Mouse (Mus musculus): ENCODE results near the gene Chit1.
A peak's percentile ranks its signal among the peaks of the same experiment; 100 is the strongest.

The Chit1 gene

DNA sequence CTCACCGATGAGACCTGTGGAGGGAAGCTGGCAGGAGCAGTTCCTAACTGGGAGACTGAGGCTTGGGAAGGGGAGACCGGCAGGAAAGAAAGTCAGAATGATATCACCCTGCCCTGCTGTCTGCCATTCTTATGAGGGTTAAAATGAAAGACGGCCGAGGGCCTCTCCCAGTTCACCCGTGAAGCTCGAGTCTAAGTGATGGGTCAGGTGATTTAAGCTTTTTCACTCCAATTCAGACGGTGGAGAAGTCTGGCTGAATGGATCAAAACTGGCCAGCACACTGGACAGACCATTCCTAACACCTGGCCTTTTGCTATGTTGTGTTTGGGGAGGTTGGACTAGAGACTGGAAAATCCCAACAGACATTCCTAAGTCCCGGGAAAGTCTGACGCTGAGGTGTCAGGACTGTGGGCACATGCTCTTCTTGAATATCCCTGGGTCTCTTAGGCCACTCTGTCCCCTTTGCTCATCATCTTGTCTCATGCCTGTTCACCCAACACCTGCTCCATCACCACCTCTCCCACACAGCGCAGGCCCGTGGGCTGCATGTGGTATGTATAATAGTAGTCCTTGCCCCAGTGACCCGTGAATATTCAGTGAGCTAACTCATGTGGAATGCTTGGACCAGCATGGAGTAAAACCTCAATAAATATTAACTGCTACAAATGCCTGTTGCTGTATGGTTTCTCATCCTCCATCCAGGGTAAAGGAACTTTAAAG, 11.4 kb upstream of the Chit1 start:
- peak; percentile 21 for DNase-seq

DNA sequence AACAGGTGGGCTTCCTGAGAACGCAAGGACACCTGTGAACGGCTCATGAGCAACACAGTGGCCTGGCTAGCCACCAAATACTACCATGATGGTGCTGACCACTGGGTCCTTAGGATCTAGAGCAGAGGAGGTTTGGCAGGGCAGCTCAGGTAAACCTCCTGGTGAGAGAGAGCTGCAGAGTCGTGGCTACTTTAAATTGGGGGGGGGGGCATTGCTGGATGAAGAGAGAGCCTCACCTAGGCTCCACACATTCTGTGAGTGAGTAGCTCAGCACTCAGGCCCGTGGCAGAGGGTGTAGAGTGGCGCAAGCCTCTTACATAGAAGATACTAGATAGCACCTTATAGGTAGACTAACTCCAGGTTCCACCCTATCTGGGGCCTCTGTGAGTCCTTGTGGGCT, 10.6 kb upstream of the Chit1 start:
- DNase-seq, result peak; percentile 20

DNA sequence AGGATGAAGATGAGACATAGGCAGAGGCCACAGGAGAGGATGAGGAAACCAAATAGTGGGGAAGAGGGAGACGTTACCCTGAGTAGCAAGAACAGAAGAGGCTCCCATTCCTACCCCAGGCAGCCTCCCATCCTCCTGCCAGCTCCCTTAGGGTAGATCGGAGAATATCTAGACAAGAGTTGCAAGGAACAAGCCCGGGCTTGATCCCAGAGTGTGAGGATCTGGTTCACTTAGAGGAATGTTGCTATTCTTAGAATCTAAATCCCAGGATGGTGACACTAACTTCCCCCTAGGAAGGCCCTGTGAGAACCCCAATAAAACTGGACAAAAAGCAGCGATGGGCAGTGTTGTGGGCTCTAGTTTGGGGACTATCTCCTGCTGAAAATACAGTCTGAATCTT, 10.1 kb upstream of the Chit1 start:
- DNase-seq, result no peak

DNA sequence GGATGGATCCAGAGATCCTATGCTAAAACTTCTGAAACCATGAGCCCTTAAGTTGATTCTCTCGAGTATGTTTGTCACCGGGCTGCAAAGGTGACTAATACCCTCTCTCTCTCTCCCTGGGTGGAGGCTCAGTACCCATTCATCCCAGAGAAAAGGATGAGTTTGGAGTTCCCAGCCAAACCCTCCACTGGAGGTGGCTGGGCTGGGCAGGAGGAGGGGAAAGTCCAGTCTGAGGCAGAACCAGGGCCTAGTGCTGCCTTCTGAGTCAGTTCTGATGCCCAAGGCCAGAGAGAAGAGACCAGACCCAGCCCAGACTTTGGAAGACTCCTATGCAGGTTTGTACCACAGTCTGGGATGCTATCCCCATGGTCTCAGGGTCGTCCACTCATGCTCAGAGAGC, 9.4 kb upstream of the Chit1 start:
- DNase-seq, result no peak

DNA sequence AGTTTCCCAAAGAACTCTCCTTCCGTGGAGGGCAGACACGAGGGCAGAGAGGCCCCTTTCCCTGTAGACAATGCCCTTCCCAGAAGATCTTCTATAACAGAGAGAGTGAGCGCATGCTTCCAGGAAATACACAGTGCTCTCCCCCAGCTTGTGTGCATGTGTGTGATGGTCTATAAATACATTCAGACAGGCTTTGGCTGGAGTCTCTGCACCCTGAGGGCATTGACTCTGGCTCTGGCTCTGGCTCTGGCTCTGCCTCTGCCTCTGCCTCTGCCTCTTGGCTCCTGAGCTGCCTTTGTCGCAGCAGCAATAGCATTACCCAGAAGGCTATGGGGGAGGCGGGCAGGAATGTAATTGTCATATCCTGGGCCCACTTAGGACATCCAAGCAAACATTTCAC, 7.2 kb upstream of the Chit1 start:
- DNase-seq, result no peak

DNA sequence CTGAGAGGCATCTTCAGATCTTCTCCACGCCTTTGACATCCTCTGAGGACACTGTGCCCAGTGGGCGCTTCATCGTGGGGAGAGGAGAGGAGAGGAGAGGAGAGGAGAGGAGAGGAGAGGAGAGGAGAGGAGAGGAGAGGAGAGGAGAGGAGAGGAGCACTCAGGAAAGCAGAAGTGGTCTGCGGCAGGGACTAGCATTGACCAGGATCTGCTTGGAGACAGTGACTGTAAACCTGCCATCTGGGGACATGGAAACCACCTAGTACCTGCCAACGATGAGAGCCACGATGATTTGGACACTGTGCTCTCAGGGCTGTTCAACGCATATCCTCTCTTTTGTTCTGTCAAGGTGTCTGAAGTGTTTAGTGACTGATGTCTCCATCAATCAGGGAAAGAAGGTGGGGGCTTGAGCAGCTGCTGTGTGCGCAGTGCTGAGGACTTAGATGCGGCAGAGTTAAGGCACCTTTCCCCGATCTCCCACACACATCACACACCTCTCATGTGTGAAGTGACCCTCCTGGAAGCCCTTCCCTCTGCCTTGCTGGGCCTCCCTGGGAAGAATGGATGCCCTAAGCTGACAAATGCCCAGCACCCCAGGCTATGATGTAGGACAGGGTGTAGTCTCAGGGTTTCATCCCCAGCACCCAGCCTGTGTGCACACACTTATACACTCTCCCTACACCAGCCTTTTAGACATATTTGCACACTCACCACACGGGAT, 5.8 kb upstream of the Chit1 start:
- no peak for DNase-seq

DNA sequence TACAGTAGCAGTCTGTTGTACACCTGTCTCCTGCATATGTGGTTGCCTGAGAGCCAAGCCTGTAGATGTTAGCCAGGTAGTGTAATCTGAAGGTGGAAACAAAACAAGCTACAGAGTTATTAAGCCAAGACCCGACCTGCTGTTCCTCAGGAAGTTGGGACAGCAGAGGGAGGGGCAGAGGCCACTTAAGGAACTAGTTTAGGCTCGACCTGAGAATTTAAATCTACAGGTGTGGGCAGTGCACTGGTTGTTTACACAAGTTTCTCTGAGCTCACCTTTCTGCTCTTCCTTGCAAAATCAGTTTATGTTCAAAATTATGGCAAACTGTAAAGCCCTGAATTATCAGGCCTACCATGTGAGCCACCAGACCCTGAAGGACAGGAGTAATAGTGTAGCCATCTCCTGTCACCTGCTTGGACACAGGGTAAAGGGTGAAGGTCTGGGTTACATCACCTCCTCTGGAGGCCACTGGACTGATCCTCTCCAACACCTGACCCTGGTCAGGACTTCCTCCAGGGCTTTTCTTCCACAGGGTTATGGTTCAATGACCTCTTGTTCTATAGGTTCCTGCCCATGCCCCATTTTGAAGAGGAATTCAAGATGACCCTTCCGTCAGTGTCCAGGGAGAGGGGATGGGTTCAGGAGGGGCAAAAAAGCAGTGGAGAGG, 5.1 kb upstream of the Chit1 start:
- DNase-seq, result no peak

DNA sequence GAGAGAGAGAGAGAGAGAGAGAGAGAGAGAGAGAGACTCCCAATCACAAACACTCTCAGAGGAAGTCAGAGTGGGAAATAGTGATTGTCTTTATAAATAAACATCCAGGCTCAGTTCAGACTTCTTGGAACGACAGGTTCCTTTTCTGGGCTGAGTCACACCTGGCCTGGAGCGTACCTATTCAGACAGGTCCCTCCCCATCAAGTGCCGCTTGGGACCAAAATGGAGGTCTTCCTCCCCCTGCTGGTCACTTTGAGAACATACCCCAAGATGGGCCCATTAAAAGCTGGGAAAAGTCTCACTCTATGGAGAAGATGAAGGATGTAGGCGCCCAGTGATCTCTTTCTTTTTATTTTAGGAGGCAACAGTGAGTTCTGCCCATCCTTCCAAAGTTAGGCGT, 4.3 kb upstream of the Chit1 start:
- DNase-seq, result peak; percentile 63

DNA sequence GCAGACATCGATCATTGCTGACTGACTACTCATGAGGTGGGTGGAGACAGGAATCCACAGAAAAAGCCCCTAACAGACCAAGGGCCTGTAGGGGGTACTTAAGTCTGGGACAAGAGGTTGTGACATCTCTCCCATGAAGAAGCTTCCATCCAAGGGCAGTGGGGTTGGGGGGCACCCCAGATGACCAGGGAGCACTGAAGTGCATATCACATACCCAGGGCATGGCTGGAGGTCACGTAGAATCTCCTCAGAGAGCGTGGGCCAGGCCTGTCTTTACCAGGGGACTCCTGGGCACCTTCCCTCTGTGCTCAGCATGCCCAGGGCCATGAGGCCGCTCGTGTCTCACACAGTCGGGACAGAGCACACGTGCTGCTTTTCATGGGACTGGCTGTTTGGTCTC, 3.3 kb upstream of the Chit1 start:
- DNase-seq, result no peak

DNA sequence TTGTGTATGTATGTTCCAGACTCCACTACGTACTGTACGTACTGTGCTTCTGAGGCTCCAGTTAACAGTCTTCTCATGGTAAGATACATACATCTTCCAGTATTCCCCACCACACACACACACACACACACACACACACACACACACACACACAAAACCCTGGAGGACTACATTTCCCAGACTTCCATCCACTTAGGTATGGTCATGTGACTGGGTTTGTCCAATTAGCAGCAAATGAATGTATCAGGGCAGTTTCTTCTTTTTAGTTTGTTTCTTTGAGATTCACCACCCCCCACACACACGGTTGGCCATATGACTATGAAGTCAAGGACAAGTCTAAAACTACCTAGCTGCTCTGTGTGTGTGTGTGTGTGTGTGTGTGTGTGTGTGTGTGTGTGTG, 1.0 kb upstream of the Chit1 start:
- DNase-seq, result no peak

DNA sequence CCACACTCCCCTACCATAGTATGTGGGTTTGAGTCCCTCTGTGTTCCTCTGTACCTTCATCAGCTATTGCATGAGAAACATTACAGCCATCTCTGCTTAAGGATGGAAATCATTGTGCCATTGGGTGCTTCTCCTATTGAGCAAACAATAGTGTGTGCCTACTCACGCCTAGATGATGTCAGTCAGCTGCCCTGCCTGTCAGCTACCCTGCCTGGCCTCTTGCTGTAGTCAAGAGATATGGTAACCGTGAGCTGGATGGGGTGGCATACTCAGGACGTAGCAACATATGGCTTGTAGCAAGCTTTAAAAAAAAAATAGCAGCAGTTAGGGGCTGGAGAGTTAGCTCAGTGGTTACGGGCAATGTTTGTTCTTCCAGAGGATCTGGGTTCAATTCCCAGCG, 593 bp upstream of the Chit1 start:
- no peak for DNase-seq

DNA sequence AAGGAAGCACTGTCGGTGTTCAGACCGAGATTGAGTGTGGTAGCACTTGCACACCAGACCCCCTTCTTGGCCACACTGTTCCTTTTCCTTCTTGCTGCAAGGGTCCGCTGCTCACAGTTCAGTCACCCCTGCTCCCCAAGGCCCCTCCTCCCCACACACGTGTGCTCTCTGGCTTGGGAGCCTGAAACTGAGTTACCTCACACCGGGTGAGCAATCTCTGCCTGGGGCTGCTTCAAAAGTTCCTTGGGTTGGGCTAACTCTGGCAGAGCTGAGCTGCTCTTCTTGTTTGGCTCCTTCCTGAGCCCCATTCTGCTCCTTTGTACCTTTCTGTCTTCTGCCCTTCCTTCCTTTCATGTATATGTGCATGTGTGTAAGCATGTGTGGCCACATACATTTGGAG, 2.5 kb downstream of the Chit1 start:
- DNase-seq, result no peak

DNA sequence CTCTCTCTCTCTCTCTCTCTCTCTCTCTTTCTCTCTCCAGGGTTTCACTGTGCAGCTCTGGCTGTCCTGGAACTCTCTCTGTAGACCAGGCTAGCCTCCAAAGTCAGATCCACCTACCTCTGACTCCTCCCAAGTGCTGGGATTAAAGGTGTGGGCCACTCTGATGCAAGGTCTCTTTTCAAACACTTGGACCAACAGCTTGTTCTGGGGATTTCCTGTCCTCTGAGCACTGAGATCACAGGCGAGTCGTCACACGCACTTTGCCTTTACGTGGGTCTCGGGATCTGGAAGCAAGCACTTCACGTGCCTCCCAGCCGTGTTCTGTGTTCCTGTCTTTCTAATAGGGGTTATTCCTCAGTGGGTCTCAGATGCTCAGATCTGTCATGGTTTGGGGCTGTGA, 3.0 kb downstream of the Chit1 start:
- DNase-seq, result no peak

DNA sequence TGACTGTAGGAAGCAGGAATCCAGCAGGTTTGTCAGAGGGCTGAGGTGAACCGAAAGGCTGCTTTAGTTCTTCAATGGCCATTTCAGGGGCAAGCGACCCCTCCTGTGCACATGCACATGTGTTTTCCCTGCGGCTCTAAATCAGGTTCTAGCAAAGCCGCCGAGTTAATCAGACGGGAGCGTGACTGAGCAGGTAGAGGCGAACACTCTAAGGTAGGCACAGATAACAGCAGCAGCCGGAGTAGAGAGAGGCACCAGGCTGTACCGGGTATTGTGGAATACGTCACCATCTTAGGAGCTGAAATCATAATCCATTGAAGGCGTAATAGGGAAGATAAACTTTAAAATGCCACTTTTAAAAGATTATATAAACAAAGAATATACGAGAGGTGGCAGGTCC, 3.7 kb downstream of the Chit1 start:
- DNase-seq, result no peak

DNA sequence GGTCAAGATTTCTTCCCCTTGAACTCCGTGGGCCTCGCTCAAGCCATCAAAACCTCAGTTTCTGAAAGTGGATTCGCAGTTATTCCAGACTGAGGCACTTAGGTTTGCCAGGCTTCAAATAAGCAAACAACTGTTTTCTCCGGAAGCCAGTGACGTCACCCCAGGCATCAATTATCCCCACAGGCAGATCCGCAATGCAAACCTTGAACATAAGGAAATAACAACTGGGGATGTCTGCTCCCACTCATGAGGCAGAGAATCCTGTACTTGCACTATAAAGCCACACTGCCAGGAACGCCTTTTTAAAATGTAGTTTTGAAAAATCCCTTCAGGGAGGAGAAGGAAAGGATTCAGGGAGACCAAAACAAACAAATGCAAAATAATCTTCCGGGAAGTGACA, 4.4 kb downstream of the Chit1 start:
- DNase-seq, result no peak

DNA sequence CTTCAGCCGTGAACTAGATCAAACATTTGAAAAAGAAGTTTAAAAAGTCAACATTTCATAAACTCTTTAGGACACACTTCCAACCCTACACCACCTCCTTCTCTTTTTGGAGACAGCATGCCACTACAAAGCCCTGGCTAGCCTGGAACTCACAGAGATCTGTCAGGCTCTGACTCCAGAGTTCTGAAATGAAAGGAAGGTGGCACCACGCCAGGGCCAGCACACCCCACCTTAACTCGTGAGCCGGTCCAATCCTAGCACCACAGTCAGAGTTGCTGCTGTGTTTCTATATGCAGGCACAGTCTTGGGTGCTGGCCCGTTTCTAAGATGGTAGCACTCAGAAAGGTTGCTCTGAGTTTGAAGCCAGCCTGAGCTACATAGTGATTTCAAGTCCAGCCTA, 6.1 kb downstream of the Chit1 start:
- no peak for DNase-seq

DNA sequence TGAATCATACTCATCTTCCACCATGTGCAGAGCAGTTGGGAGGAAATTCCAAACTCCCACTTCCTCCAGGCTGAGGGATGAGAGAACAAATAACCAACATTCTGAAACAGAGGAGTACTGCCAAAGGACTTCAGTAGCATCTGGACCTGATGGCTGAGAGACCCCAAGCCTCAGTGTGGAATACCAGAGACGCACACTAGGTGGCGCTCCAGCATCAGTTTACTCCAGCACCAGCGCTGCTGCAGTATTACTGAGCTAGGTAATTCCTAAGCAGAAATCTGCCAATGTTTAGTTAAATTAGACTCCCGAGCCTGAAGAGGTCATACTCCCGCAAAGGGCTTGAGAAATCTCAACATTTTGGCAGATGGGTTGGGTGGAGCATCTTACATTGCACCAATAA, 9.1 kb downstream of the Chit1 start:
- DNase-seq, result peak; percentile 76

DNA sequence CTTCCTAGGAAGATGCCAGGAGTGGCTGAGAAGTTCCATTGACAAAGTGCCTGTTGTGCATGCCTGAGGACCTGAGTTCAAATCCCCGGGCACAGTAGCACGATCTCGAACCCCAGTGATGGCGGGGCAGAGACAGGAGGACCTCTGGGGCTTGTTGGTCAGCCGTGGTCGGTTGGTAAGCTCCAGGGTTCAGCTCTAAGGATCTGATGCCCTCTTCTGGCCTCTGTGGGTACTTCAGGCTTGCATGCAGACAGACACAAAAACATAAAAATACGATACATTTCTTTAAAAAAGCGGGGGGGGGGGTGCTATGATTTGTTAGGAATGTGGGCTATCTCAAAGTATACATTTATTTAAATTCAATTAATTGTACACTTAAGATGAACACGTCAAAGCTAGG, 11.2 kb downstream of the Chit1 start:
- no peak for DNase-seq

DNA sequence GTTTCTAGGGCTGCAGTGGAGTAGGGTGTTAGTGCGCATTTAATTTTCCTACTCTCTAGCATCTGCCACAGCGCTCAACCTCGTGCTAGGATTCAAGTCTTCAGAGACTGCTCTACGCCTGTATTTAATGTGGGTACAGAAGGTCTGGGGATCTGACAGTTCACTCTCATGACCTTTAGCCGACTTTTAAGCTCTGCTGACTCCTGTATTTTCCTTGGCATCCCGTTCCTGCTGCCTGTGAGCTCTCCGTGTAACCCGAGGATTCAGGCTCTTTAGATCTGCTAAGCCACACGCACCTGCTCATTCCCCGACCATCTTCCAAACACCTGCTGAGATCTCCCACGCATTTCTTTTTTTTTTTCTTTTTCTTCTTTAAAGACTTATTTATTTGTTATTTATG, 22.3 kb downstream of the Chit1 start:
- no peak for DNase-seq

DNA sequence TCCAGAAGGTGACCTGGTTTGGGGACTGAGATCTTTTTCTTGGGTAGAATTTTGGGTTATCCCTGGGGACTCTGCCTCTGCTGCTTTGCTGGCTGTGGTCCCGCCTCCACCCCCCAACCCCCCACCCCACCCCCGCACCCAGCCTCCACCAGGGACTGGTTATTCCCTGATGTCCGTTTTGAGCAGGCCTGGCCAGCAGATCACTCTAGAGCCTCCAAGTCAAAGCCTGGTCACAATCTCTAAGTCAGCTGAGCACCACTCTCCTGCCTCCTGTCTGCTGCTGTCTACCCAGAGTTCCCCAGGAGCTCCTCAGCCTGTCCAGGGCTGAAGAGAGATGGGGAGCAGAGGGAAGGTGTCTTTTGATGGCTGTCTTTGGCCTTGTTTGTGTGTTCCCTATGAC, 25.3 kb downstream of the Chit1 start:
- no peak for DNase-seq

DNA sequence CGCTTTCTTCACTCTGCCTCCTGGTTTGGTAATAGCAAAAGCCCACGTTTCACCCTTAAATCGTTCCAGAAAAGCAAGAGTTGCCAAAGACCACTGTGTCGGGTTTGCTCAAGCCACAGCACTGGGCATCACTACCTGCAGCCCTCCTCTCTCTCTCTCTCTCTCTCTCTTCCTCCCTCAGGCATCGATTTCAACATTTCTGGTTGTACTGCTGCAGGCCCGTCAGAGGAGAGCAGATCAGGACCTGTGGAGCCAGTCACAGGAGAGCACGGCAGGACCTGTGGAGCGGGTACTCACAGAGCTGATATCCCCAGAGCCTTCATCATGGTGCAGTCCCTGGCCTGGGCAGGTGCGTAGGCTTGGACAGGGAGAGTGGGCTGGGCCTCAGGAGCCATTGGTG, 27.4 kb downstream of the Chit1 start:
- no peak for DNase-seq

DNA sequence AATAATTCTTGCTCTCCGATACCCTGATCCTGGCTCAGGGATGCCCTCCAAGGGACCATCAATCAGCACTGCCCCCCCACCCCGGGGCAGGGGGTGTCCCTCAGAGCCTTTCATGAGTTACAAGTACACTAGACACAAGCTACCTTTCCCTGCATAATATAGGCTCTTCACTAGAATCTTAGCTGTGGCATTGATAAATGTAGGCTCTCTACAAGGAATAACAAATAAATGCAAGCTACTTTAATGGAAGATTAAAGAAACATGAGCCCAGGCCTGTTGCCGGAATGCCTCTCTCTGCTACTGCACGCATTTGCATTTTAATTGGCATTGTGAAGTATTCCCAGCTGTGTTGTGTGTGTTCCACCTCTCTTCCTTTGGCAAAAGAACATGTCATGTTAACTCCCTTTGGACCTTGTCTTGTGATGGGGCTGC, 31.3 kb downstream of the Chit1 start:
- DNase-seq, result no peak

DNA sequence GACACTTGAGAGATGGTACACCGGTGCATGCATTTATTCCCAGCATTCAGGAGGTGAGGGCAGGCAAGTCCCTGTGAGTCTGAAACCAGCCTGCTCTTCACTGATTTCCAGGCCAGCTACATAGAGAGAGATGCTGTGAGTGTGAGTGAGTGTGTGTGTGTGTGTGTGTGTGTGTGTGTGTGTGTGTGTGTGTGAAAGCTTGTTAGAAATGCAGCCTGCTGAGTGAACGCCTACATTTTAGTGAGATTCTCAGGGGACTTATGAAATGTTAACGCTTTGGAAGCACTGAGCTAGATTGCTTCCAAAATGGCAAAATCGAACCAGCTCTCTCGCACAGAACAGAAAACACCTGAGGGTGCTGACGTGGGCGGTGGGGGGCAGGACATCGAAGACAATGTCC, 35.0 kb downstream of the Chit1 start:
- DNase-seq, result no peak

DNA sequence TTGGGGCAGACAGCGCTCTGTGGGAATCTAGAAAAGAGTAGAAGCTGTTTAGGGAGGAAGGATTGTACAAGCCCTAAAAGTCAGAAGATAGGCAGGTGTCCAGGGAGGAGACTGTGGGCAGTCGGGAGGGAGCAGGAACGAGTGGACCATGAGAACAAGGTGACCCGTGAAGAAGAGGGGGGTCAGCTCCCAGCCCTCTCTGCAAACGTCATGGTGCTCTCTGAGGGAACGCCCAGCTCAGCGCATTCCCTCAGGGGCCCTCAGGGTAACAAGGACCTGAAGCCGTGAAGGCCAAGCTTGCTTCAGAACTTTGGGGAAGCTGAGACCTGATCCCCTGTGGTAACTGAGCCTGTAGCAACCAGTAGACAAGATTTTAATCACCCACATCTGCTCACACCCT, 39.0 kb downstream of the Chit1 start:
- no peak for DNase-seq

All from cerebellum, adult 11-12 months (tissue).